11 mouse cellular contexts compared by ENCODE assay signal in the genomic region with DNA sequence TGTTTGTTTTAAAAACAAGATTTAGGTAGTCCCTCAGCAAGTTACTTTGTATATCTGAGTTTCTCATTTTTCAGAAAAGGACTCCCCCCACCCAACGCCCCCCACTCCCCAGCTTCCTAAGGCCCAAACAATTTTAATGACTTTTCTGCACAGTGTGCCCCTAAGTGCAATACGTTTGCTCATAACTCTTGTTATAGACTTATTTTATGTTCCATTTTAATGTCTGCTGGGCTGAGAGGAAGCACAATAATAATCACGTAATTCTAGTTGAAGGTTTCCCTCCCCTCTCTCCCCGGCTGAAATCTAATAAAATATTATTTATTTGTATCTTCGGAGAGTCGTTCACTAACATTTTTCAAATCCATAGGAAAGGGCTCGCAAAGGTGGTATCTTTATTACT. TPM values are rescaled to one million over a fixed set of nuclear protein-coding genes. Genes with fewer than 3 reads are reported as not detected.
DNase-seq lines count a peak whose midpoint lies in the region; ATAC-seq lines count a peak whose summit lies in the region.
"Had no signal": no experiment of that assay in that cellular context is flagged by ENCODE, and none has a peak within 500 bp of the region (broad histone marks: within the 10 kb centered on the region; RNA-seq: fewer than 3 reads in every experiment).

No protein-coding gene starts in this region.

- H3K27me3 ChIP-seq in heart, embryonic 14.5 days (ENCODE audit: control insufficient read depth, insufficient read depth, low read length), result no peaks in the 10 kb centered on the region
- no peaks in the 10 kb centered on the region for H3K27me3 ChIP-seq in embryonic facial prominence, embryonic 11.5 days (ENCODE audit: control insufficient read depth, insufficient read depth, low read length)
- no peaks in the 10 kb centered on the region for H3K27me3 ChIP-seq in hindbrain, embryonic 13.5 days
- H3K27me3 ChIP-seq in liver, embryonic 16.5 days (ENCODE audit: control insufficient read depth, insufficient read depth, low read depth, low read length), result no peaks in the 10 kb centered on the region

- H3K27ac ChIP-seq in heart, embryonic 14.5 days (replicated peaks in 1 of 2; ENCODE audit: control insufficient read depth in 1 of 2, insufficient read depth in 1 of 2, low read depth in 2 of 2, low read length in 2 of 2), result peak overlapping the region; percentile 38 to 64; a peak in 2 of 4 replicates
- peak overlapping the region; percentile 73 for H3K27ac ChIP-seq in embryonic facial prominence, embryonic 11.5 days (replicated peaks; ENCODE audit: low read depth, low read length)
- peak overlapping the region; percentile 58 for H3K27ac ChIP-seq in hindbrain, embryonic 13.5 days
- H3K27ac ChIP-seq in liver, embryonic 16.5 days (ENCODE audit: low read length), result peak overlapping the region; percentile 43; the same call in 1 of the 2 replicates
- H3K27ac ChIP-seq: left cerebral cortex, adult 2 months had no signal

- no peaks in the 10 kb centered on the region for H3K9me3 ChIP-seq in heart, embryonic 14.5 days (ENCODE audit: control insufficient read depth, low read length)
- H3K9me3 ChIP-seq in embryonic facial prominence, embryonic 11.5 days (replicated peaks; ENCODE audit: control insufficient read depth, low read length), result no peaks in the 10 kb centered on the region
- no peaks in the 10 kb centered on the region for H3K9me3 ChIP-seq in hindbrain, embryonic 13.5 days
- no peaks in the 10 kb centered on the region for H3K9me3 ChIP-seq in liver, embryonic 16.5 days (replicated peaks; ENCODE audit: control insufficient read depth, low read length)

- no peak for DNase-seq in heart, postnatal 25 days (ENCODE audit: low spot score)
- no peak for DNase-seq in embryonic facial prominence, embryonic 11.5 days (ENCODE audit: low spot score)
- no peak for DNase-seq in right cerebral cortex, postnatal 4 days
- DNase-seq in spleen, postnatal 14 days (ENCODE audit: low spot score in 2 of 2), result no peak
- DNase-seq in cerebellum, postnatal 10 days, result no peak
- DNase-seq: cerebellum, postnatal 36 days; thymus, postnatal 25 days had no signal

- no peak overlapping the region for H3K9ac ChIP-seq in heart, embryonic 14.5 days (ENCODE audit: low read length)
- no peak overlapping the region for H3K9ac ChIP-seq in embryonic facial prominence, embryonic 11.5 days (replicated peaks; ENCODE audit: low read length)
- H3K9ac ChIP-seq in hindbrain, embryonic 13.5 days, result no peak overlapping the region
- no peak overlapping the region for H3K9ac ChIP-seq in liver, embryonic 16.5 days (ENCODE audit: low read depth, low read length)

- H3K4me2 ChIP-seq in heart, embryonic 14.5 days (ENCODE audit: low read length), result no peak overlapping the region
- H3K4me2 ChIP-seq in embryonic facial prominence, embryonic 11.5 days (ENCODE audit: low read depth, low read length), result no peak overlapping the region
- H3K4me2 ChIP-seq in hindbrain, embryonic 13.5 days, result no peak overlapping the region
- no peak overlapping the region for H3K4me2 ChIP-seq in liver, embryonic 16.5 days (ENCODE audit: low read depth, low read length)

- WGBS in heart, embryonic 14.5 days, result 71% methylated on average over 7 of the region's 7 CpGs
- WGBS in embryonic facial prominence, embryonic 11.5 days, result 60% methylated on average over 7 of the region's 7 CpGs
- 58% methylated on average over 7 of the region's 7 CpGs for WGBS in hindbrain, embryonic 13.5 days
- 63% methylated on average over 7 of the region's 7 CpGs for WGBS in liver, embryonic 16.5 days (ENCODE audit: insufficient replicate concordance)

- H3K4me3 ChIP-seq in heart, embryonic 14.5 days (ENCODE audit: control insufficient read depth in 1 of 2, insufficient read depth in 1 of 2, low read depth in 1 of 2, low read length in 2 of 2), result no peak overlapping the region
- H3K4me3 ChIP-seq in embryonic facial prominence, embryonic 11.5 days (ENCODE audit: low read depth, low read length), result no peak overlapping the region
- H3K4me3 ChIP-seq in hindbrain, embryonic 13.5 days, result no peak overlapping the region
- H3K4me3 ChIP-seq in liver, embryonic 16.5 days (ENCODE audit: low read depth, low read length), result no peak overlapping the region
- H3K4me3 ChIP-seq: left cerebral cortex, adult 2 months had no signal

- H3K4me1 ChIP-seq in heart, embryonic 14.5 days (ENCODE audit: control insufficient read depth in 2 of 2, insufficient read depth in 2 of 2, low read length in 2 of 2), result peaks cover 32 to 47% of the 10 kb centered on the region in 2 experiments
- peaks cover 6% of the 10 kb centered on the region for H3K4me1 ChIP-seq in embryonic facial prominence, embryonic 11.5 days (ENCODE audit: control insufficient read depth, insufficient read depth, low read length)
- peaks cover 53% of the 10 kb centered on the region for H3K4me1 ChIP-seq in hindbrain, embryonic 13.5 days (replicated peaks)
- no peaks in the 10 kb centered on the region for H3K4me1 ChIP-seq in liver, embryonic 16.5 days (ENCODE audit: control insufficient read depth, low read depth, low read length)

- intact Hi-C loops in heart, postnatal 25 days (cut with DNase I), result no loop called here

- ATAC-seq in heart, embryonic 14.5 days (ENCODE audit: insufficient number of reproducible peaks, insufficient read depth, low FRiP score, low read depth), result no peak
- ATAC-seq in embryonic facial prominence, embryonic 11.5 days (replicated peaks; ENCODE audit: insufficient number of reproducible peaks, low FRiP score, low TSS enrichment, low read depth), result no peak
- no peak for ATAC-seq in hindbrain, embryonic 13.5 days (ENCODE audit: low FRiP score)
- no peak for ATAC-seq in liver, embryonic 16.5 days (ENCODE audit: low read depth)

- H3K36me3 ChIP-seq in heart, embryonic 14.5 days (ENCODE audit: control insufficient read depth, insufficient read depth, low read length), result peaks cover 7% of the 10 kb centered on the region; the same call in 1 of the 2 replicates
- H3K36me3 ChIP-seq in embryonic facial prominence, embryonic 11.5 days (replicated peaks; ENCODE audit: control insufficient read depth, insufficient read depth, low read depth, low read length), result no peaks in the 10 kb centered on the region
- H3K36me3 ChIP-seq in hindbrain, embryonic 13.5 days, result no peaks in the 10 kb centered on the region
- H3K36me3 ChIP-seq in liver, embryonic 16.5 days (ENCODE audit: control insufficient read depth, insufficient read depth), result no peaks in the 10 kb centered on the region

RNA-seq across cellular contexts. Expression of a gene that starts 58.1 kb away (rescaled TPM):
- 4.0 and 4.6 TPM in 2 replicates for polyA plus RNA-seq in heart, embryonic 14.5 days (2014; fragmentation: Nextera tagmentation; extraction: Ambion mirVana)
- not detected for total RNA-seq in heart, postnatal 25 days (2021)
- 99.0 and 113 TPM in 2 replicates for polyA plus RNA-seq in embryonic facial prominence, embryonic 11.5 days (2014; fragmentation: Nextera tagmentation; extraction: Ambion mirVana)
- polyA plus RNA-seq in hindbrain, embryonic 13.5 days (2015; fragmentation: Nextera tagmentation; extraction: Ambion mirVana), result 4.3 and 5.1 TPM in 2 replicates
- polyA plus RNA-seq in liver, embryonic 16.5 days (2015; fragmentation: Nextera tagmentation; extraction: Ambion mirVana), result 1.1 and 1.3 TPM in 2 replicates

Comparison
In these comparisons a context has a peak if more than half of its experiments do, and no peak if none do; other contexts are left out.
1. RNA of a gene that starts 58.1 kb away (polyA plus RNA-seq): 99.0 to 113 TPM in embryonic facial prominence, embryonic 11.5 days; 4.0 to 4.6 TPM in heart, embryonic 14.5 days, 4.3 to 5.1 TPM in hindbrain, embryonic 13.5 days and 1.1 to 1.3 TPM in liver, embryonic 16.5 days; every median in the first group is over 10 times any median in the second.
2. Peak in every context shown above with its lines, with median percentiles within 50 percentile points of each other: H3K27ac ChIP-seq.